Mouse (Mus musculus): Measurements from ENCODE around the gene Uso1. TPM values are rescaled to one million over a fixed set of nuclear protein-coding genes. Genes with fewer than 3 reads are reported as not detected.
A peak's percentile ranks its signal among the peaks of the same experiment; 100 is the strongest.

Uso1 gene
- total and polyA plus RNA-seq, 3 experiments: 12.3 to 45.4 (median 39.0) TPM

DNA sequence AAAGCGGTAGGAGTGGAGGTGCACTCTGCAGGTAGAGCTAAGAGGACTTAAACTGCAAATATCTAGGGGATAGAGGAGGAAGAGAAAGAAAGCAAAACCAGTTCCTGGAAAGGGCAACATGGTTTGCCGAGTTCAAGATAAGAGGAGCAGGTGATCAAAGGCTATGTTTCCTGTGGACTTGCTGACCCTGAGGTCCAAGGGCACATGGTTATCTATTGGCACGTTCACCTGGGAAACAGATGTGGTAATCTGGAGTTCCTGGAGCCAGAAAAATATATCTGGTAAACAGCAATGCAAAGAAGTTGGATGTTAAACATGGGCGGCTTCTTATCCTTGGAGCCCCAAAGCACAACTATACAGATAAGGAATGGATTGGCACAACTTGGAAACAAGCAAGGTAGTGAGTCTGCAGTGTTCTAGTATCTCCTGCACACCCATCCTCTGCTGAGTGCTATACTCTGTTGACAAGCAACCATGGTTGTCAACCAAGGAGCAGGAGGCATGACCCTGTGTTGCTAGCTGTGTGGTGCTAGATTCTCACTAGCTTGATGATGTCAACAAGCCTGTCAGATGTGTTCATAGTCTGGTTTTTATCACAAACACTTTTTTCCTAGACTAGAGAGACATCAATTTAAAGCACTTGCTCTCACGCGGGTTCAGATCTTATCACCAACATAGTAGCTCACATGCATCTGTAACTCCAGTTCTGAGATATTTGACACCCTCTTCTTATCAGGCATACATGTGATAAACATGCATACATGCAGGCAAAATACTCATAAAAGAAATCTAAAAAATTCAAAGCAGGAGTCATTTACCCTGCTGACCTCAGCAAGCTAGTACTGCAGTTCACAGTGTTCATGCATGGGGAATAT, 66.7 kb downstream of the Uso1 start:
- H3K9ac ChIP-seq (ENCODE audit: low read depth, low read length): no peak overlapping the region
- H3K4me3 ChIP-seq: no peak overlapping the region
- intact Hi-C loops (cut with DNase I): no loop called here
- DNase-seq: no peak
- peaks cover 5% of the 10 kb centered on the region for H3K36me3 ChIP-seq (ENCODE audit: control insufficient read depth, insufficient read depth, low read length)
- WGBS: 46% methylated on average over 6 of the region's 6 CpGs
- TF ChIP-seq POLR2A (IDR thresholded peaks at IDR 0.05; ENCODE audit: insufficient read depth, low read depth, low read length) (no peak), CTCF (IDR thresholded peaks at IDR 0.05) (no peak), EP300 (IDR thresholded peaks at IDR 0.05; ENCODE audit: insufficient read depth, low read depth, low read length) (no peak)
- H3K27me3 ChIP-seq (ENCODE audit: control insufficient read depth, insufficient read depth, low read length): no peaks in the 10 kb centered on the region
- H3K4me1 ChIP-seq (ENCODE audit: control insufficient read depth, insufficient read depth, low read length): peaks cover 1% of the 10 kb centered on the region
- no peaks in the 10 kb centered on the region for H3K79me2 ChIP-seq (replicated peaks; ENCODE audit: control insufficient read depth, insufficient read depth, low read length)
- H3K27ac ChIP-seq: no peak overlapping the region

GRCm38 (mm10) chr5:92205184-92205583, 67.4 kb downstream of the Uso1 start:
- H3K9ac ChIP-seq (ENCODE audit: low read depth, low read length): no peak overlapping the region
- no peak for TF ChIP-seq CTCF (IDR thresholded peaks at IDR 0.05)
- no peak for TF ChIP-seq EP300 (IDR thresholded peaks at IDR 0.05; ENCODE audit: insufficient read depth, low read depth, low read length)
- no peak for TF ChIP-seq POLR2A (IDR thresholded peaks at IDR 0.05; ENCODE audit: insufficient read depth, low read depth, low read length)
- H3K27me3 ChIP-seq (ENCODE audit: control insufficient read depth, insufficient read depth, low read length): no peaks in the 10 kb centered on the region
- H3K36me3 ChIP-seq (ENCODE audit: control insufficient read depth, insufficient read depth, low read length): peaks cover 5% of the 10 kb centered on the region
- DNase-seq: no peak
- intact Hi-C loops (cut with DNase I): no loop called here
- H3K79me2 ChIP-seq (replicated peaks; ENCODE audit: control insufficient read depth, insufficient read depth, low read length): no peaks in the 10 kb centered on the region
- no peak overlapping the region for H3K27ac ChIP-seq
- H3K4me3 ChIP-seq: no peak overlapping the region
- peaks cover 1% of the 10 kb centered on the region for H3K4me1 ChIP-seq (ENCODE audit: control insufficient read depth, insufficient read depth, low read length)
- WGBS: 87% methylated on average over 7 of the region's 7 CpGs

GRCm38 (mm10) chr5:92205706-92206105, 68.0 kb downstream of the Uso1 start:
- no peaks in the 10 kb centered on the region for H3K27me3 ChIP-seq (ENCODE audit: control insufficient read depth, insufficient read depth, low read length)
- H3K9ac ChIP-seq (ENCODE audit: low read depth, low read length): no peak overlapping the region
- TF ChIP-seq EP300 (IDR thresholded peaks at IDR 0.05; ENCODE audit: insufficient read depth, low read depth, low read length) (no peak), CTCF (IDR thresholded peaks at IDR 0.05) (no peak), POLR2A (IDR thresholded peaks at IDR 0.05; ENCODE audit: insufficient read depth, low read depth, low read length) (no peak)
- DNase-seq: peak in 1 of 2 experiments; percentile 14
- H3K36me3 ChIP-seq (ENCODE audit: control insufficient read depth, insufficient read depth, low read length): peaks cover 5% of the 10 kb centered on the region
- H3K27ac ChIP-seq: no peak overlapping the region
- H3K79me2 ChIP-seq (replicated peaks; ENCODE audit: control insufficient read depth, insufficient read depth, low read length): no peaks in the 10 kb centered on the region
- 81% methylated on average over 5 of the region's 5 CpGs for WGBS
- H3K4me1 ChIP-seq (ENCODE audit: control insufficient read depth, insufficient read depth, low read length): peaks cover 1% of the 10 kb centered on the region
- intact Hi-C loops (cut with DNase I): no loop called here
- no peak overlapping the region for H3K4me3 ChIP-seq

GRCm38 (mm10) chr5:92206121-92206520, 68.4 kb downstream of the Uso1 start:
- WGBS: 92% methylated on average over 6 of the region's 6 CpGs
- no peaks in the 10 kb centered on the region for H3K27me3 ChIP-seq (ENCODE audit: control insufficient read depth, insufficient read depth, low read length)
- intact Hi-C loops (cut with DNase I): no loop called here
- no peak for DNase-seq
- peaks cover 5% of the 10 kb centered on the region for H3K36me3 ChIP-seq (ENCODE audit: control insufficient read depth, insufficient read depth, low read length)
- H3K4me3 ChIP-seq: no peak overlapping the region
- no peaks in the 10 kb centered on the region for H3K79me2 ChIP-seq (replicated peaks; ENCODE audit: control insufficient read depth, insufficient read depth, low read length)
- no peak overlapping the region for H3K27ac ChIP-seq
- peaks cover 1% of the 10 kb centered on the region for H3K4me1 ChIP-seq (ENCODE audit: control insufficient read depth, insufficient read depth, low read length)
- H3K9ac ChIP-seq (ENCODE audit: low read depth, low read length): no peak overlapping the region
- no peak for TF ChIP-seq EP300 (IDR thresholded peaks at IDR 0.05; ENCODE audit: insufficient read depth, low read depth, low read length)
- TF ChIP-seq CTCF (IDR thresholded peaks at IDR 0.05): no peak
- TF ChIP-seq POLR2A (IDR thresholded peaks at IDR 0.05; ENCODE audit: insufficient read depth, low read depth, low read length): no peak

GRCm38 (mm10) chr5:92210205-92210604, 72.5 kb downstream of the Uso1 start:
- intact Hi-C loops (cut with DNase I): no loop called here
- Histone ChIP-seq H3K36me3 (ENCODE audit: control insufficient read depth, insufficient read depth, low read length) (no peaks in the 10 kb centered on the region), H3K4me3 (no peak overlapping the region), H3K27ac (no peak overlapping the region), H3K4me1 (ENCODE audit: control insufficient read depth, insufficient read depth, low read length) (no peaks in the 10 kb centered on the region; the same call in 1 of the 2 replicates), H3K27me3 (ENCODE audit: control insufficient read depth, insufficient read depth, low read length) (no peaks in the 10 kb centered on the region), H3K9ac (ENCODE audit: low read depth, low read length) (no peak overlapping the region), H3K79me2 (replicated peaks; ENCODE audit: control insufficient read depth, insufficient read depth, low read length) (no peaks in the 10 kb centered on the region)
- no peak for DNase-seq
- TF ChIP-seq POLR2A (IDR thresholded peaks at IDR 0.05; ENCODE audit: insufficient read depth, low read depth, low read length): no peak
- no peak for TF ChIP-seq EP300 (IDR thresholded peaks at IDR 0.05; ENCODE audit: insufficient read depth, low read depth, low read length)
- TF ChIP-seq CTCF (IDR thresholded peaks at IDR 0.05): no peak
- 68% methylated on average over 8 of the region's 8 CpGs for WGBS

- Histone ChIP-seq H3K27me3 (ENCODE audit: control insufficient read depth, insufficient read depth, low read length) (no peaks in the 10 kb centered on the region), H3K79me2 (replicated peaks; ENCODE audit: control insufficient read depth, insufficient read depth, low read length) (no peaks in the 10 kb centered on the region), H3K27ac (no peak overlapping the region), H3K4me1 (ENCODE audit: control insufficient read depth, insufficient read depth, low read length) (no peaks in the 10 kb centered on the region), H3K36me3 (ENCODE audit: control insufficient read depth, insufficient read depth, low read length) (no peaks in the 10 kb centered on the region), H3K9ac (ENCODE audit: low read depth, low read length) (no peak overlapping the region), H3K4me3 (no peak overlapping the region)
- no peak for DNase-seq
- no peak for TF ChIP-seq POLR2A (IDR thresholded peaks at IDR 0.05; ENCODE audit: insufficient read depth, low read depth, low read length)
- no peak for TF ChIP-seq CTCF (IDR thresholded peaks at IDR 0.05)
- TF ChIP-seq EP300 (IDR thresholded peaks at IDR 0.05; ENCODE audit: insufficient read depth, low read depth, low read length): no peak
- intact Hi-C loops (cut with DNase I): no loop called here
- whole genome bisulfite sequencing: 84% methylated on average over 4 of the region's 4 CpGs
Measured at GRCm38 (mm10) chr5:92212231-92212630, 74.5 kb downstream of the Uso1 start.

Measured in heart, adult 2 months (tissue).